Mouse (Mus musculus): ENCODE measurements around the gene Ddn. TPM values are rescaled to one million over a fixed set of nuclear protein-coding genes. Genes with fewer than 3 reads are reported as not detected.

Ddn gene
- polyA plus RNA-seq, 1 experiment from 2014 or later, result 0.16 TPM

DNA sequence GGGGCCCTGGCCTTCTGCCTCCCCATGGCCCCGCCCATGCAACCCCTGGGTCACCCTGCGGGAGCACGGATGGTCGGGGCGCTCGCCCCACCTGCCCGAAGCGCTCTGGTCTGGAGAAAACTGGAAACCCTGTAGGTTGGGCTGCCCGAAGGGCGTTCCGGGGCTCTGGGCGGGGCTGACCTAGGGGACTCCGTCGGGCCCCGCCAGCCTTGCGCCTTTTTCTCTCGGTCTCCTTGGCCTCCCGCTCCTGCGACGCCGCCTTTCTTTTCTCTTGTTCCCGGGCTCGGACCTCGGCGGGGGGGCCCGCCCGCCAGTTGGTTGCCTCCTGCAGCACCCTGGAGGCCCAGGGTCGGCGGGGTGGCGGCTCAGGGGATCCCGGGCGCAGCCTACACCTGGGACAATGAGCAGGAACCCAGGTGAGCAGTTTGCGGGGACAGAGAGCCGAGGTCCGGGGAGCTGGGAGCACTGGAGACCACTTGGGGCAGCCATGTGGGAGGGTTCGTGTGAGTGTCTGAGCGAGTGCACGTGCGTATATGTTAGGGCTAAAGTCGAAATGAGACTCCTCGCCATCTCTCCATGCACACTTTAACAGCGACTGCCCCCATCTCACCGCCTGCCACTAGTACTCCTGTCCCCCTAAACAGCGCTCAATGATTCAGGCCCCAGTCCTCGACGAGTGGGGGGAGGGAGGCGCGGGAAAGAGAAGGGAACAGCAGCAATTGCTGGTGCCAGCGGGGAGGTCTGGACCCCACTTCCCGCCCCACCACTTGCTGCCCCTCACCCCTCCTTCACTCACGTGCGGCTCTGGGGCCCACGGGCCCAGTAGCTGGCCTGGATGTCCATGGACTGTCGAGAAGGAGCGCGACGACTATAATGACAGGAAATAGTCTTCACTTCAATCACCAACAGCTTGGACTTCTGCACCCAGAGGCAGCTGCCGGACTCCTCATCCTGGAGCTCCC, 2.2 kb downstream of the Ddn start:
- 1% methylated on average over 58 of the region's 58 CpGs for WGBS
- Histone ChIP-seq H3K4me2 (peak overlapping the region; percentile 77), H3K4me3 (peak overlapping the region; percentile 57), H3K9me3 (no peaks in the 10 kb centered on the region), H3K27ac (replicated peaks) (no peak overlapping the region), H3K27me3 (replicated peaks) (peaks cover 88% of the 10 kb centered on the region), H3K9ac (peak overlapping the region; percentile 76), H3K36me3 (peaks cover 17% of the 10 kb centered on the region), H3K4me1 (peaks cover 66% of the 10 kb centered on the region)
- no peak for ATAC-seq (ENCODE audit: extremely low read depth, insufficient number of reproducible peaks, low FRiP score, low TSS enrichment)

DNA sequence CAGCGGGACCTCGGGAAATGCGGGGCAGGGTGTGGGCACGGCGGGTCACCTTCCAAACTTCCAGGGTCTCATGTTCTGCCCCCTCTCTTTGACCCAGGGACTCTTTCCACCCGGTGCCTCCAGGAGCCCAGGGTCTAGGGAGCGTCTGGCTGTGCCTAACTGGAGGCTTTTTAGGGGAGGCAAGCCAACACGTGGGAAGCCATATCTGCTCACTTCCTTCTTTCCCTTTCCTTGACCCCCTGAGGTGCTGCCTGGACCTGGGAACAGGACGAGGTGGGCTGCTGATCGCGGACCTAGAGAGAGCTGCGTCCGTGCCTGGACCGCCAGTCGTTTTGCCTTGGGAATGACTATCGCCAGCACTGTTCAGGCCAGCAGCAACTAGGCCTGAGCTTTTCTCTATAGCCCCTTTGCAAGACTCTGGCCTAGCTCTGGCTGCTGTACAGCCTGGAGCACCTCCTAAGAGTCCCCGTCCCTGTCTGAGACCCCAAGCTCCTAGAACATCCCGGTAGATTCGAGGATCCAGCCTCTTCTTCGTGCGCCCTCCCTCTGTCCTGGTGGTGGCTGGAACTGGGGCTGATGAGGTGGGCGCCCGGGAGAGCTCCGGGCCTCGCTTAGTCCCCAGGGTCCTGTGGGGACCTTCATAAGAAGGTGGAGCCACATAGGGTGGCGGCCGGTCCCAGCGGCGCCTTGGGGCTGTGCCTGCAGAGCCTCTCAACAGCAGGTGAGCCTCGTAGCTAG, 3.0 kb downstream of the Ddn start:
- WGBS, result 9% methylated on average over 30 of the region's 30 CpGs
- H3K9ac ChIP-seq, result no peak overlapping the region
- peak overlapping the region; percentile 57 for H3K4me3 ChIP-seq
- H3K27me3 ChIP-seq (replicated peaks), result peaks cover 96% of the 10 kb centered on the region
- H3K9me3 ChIP-seq, result no peaks in the 10 kb centered on the region
- H3K36me3 ChIP-seq, result peaks cover 9% of the 10 kb centered on the region
- no peak for ATAC-seq (ENCODE audit: extremely low read depth, insufficient number of reproducible peaks, low FRiP score, low TSS enrichment)
- no peak overlapping the region for H3K27ac ChIP-seq (replicated peaks)
- peaks cover 66% of the 10 kb centered on the region for H3K4me1 ChIP-seq
- peak overlapping the region; percentile 77 for H3K4me2 ChIP-seq

DNA sequence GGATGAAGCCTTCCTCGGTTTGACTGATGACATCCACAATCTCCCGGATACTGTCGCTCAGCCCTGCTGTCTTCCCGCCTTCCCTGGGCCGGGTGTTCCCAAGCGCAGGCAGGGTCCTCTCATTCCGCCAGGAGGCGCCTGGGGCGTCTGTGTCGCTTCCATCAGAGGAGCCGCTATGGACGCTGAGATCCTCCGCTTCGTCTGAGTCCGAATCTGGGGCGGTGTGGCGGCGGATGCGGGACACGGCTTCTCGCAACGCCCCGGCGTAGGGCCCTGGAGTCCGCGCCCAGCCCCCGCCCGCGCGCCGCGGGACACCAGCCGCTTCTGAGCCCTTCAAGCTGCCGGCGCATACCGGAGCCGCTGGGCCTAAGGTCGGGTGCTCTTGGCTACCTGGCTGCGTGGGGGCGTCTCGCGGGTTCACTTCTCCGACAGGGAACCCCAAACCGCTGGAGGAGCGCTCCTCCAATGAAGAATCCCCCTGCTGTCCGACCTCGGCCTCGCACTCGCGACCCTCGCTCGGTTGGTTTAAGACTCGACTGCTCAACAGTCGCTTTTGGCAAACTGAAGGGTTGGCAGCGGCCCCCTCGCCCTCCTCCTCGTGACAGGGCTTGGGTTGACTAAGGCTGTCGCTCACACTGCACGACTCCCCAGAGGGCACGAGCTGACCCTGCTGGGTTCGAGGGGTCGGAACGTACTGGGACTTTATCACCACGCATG, 3.8 kb downstream of the Ddn start:
- Histone ChIP-seq H3K27ac (replicated peaks) (no peak overlapping the region), H3K4me3 (peak overlapping the region; percentile 57), H3K27me3 (replicated peaks) (peaks cover 100% of the 10 kb centered on the region), H3K9me3 (no peaks in the 10 kb centered on the region), H3K4me1 (peaks cover 66% of the 10 kb centered on the region), H3K4me2 (peak overlapping the region; percentile 77), H3K9ac (peak overlapping the region; percentile 76), H3K36me3 (0 out of 2 replicates have a peak, but pooled peaks cover 1% of the 10 kb centered on the region)
- no peak for ATAC-seq (ENCODE audit: extremely low read depth, insufficient number of reproducible peaks, low FRiP score, low TSS enrichment)
- WGBS, result 1% methylated on average over 64 of the region's 64 CpGs

DNA sequence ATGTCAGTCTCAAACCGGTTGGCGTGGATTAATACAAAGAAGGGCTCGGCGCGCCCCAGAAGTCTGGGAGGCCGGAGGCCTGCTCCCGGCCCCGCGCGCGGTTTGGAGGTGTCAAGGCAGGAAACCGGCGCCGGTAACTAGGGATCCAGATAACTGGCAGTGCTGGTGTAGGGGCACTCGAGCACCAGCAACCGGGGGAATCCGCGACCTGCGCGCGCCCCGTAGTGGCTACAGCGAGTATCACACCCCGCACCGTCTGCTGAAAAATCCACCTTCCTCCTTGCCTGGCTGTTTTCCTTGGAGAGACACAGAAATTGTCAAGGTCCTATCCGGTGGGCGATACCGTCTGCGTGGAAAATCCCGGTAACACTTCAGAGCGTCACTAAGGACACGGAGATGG, 5.2 kb downstream of the Ddn start:
- H3K9ac ChIP-seq, result peak overlapping the region; percentile 42
- ATAC-seq (ENCODE audit: extremely low read depth, insufficient number of reproducible peaks, low FRiP score, low TSS enrichment), result no peak
- peaks cover 56% of the 10 kb centered on the region for H3K4me1 ChIP-seq

DNA sequence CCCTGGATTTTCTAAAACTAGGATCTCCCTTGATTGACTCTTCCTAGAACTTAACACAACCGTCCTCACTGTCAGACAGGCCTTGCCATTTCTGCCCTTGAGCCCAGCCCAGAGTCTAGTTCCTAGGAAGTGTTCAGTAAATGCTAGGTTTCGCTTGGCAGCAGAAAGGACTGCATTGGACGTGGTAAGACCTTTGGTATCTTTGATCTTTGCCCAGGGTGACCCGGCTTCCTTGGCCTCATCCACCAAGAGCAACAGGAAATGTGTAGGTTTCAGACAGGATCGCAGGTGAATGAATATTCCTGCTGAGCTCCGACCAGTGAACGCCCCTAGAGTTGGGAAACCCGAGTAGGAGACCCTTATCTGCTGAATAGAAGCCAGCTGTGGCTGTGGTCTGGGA, 6.4 kb downstream of the Ddn start:
- WGBS, result 5% methylated on average over 8 of the region's 8 CpGs

More for the DNA sequence above, 5.2 kb downstream of the Ddn start:
- peak overlapping the region; percentile 34 for H3K4me3 ChIP-seq
- H3K9me3 ChIP-seq, result no peaks in the 10 kb centered on the region
- no peak overlapping the region for H3K27ac ChIP-seq (replicated peaks)
- peaks cover 100% of the 10 kb centered on the region for H3K27me3 ChIP-seq (replicated peaks)
- H3K4me2 ChIP-seq, result peak overlapping the region; percentile 64
- no peaks in the 10 kb centered on the region for H3K36me3 ChIP-seq
- WGBS, result under 1% methylated on average over 32 of the region's 32 CpGs

DNA sequence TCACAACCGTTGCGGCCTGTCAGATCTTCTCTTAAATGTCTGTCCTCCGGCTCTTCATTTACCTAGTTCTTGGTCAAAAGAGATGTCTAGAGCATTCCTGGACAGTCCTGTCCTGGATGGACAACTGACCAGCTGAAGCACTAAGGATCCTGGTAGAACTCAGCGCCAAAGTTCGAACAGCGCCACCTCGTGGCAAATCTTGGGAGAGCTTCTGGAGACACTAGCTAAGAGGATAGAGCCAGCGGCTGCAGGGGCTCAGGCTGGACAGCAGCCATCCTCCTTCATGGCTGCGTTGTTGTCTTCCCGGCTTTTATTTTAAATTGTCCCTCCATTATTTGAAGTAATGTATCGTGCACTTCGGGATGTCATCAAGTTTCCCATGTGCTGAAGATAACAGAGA, 9.9 kb downstream of the Ddn start:
- Histone ChIP-seq H3K4me3 (no peak overlapping the region), H3K9ac (no peak overlapping the region), H3K9me3 (no peaks in the 10 kb centered on the region), H3K4me2 (no peak overlapping the region), H3K36me3 (no peaks in the 10 kb centered on the region), H3K27ac (replicated peaks) (no peak overlapping the region), H3K4me1 (peaks cover 33% of the 10 kb centered on the region), H3K27me3 (replicated peaks) (peaks cover 100% of the 10 kb centered on the region)
- no peak for ATAC-seq (ENCODE audit: extremely low read depth, insufficient number of reproducible peaks, low FRiP score, low TSS enrichment)
- 13% methylated on average over 12 of the region's 12 CpGs for WGBS

More for the DNA sequence above, 6.4 kb downstream of the Ddn start:
- Histone ChIP-seq H3K4me2 (peak overlapping the region; percentile 64; the same call in 1 of the 2 replicates), H3K9ac (no peak overlapping the region), H3K9me3 (no peaks in the 10 kb centered on the region), H3K4me3 (no peak overlapping the region), H3K27me3 (replicated peaks) (peaks cover 100% of the 10 kb centered on the region), H3K4me1 (peaks cover 47% of the 10 kb centered on the region), H3K27ac (replicated peaks) (no peak overlapping the region), H3K36me3 (no peaks in the 10 kb centered on the region)
- no peak for ATAC-seq (ENCODE audit: extremely low read depth, insufficient number of reproducible peaks, low FRiP score, low TSS enrichment)

DNA sequence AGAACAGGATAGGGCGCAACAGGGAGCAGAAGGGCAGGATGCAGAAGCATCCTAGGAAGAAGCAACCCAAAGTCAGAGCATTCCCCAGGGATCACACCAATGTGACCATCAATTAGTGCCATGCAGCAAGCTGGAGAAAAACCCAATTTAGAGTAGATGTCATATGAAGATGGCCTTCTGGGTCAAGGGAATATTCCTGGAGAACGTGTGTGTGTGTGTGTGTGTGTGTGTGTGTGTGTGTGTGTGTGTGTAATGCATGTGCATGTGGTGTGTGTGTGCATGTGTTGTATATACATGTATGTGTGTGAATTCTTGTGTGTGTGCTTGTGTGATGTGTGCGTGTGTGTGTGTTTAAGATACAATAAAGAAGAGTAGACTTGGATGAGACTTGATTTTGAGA, 10.4 kb downstream of the Ddn start:
- Histone ChIP-seq H3K4me2 (no peak overlapping the region), H3K27me3 (replicated peaks) (peaks cover 100% of the 10 kb centered on the region), H3K4me3 (no peak overlapping the region), H3K4me1 (peaks cover 29% of the 10 kb centered on the region), H3K36me3 (no peaks in the 10 kb centered on the region), H3K9ac (no peak overlapping the region), H3K27ac (replicated peaks) (no peak overlapping the region), H3K9me3 (no peaks in the 10 kb centered on the region)
- WGBS, result 43% methylated on average over 3 of the region's 3 CpGs
- ATAC-seq (ENCODE audit: extremely low read depth, insufficient number of reproducible peaks, low FRiP score, low TSS enrichment), result no peak

DNA sequence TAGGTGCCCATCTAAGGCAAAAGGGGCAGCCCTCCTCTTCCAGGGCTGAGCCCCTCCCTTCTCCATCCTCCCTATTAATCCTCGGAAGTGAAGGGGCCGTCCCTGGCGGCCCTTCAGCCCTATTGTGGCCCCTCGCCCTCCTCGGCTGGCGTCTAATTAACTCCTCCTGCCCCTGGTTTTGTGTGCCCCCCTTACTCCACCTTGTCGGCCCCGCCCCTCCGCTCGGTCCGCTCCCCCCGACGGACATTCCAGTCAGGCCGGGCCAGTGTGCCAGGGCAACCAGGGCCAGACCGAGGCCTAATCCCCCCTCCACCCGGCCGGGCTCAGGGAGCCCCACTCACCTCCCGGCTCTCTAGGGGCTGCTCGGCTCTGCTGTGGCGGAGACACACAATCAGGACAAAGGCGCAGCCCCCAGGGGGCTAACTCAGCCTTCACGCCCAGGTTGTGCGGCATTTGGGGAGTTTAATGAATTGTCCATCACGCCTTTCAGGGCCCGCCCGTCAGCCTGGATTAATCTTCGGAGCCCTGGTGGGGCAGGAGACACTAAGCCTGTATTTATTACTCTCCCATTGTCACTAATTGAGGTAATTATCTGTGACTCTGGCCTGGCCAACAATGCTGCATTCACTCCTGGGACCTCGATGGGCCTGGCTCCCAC, 11.3 kb downstream of the Ddn start:
- 6% methylated on average over 28 of the region's 28 CpGs for WGBS
- H3K9me3 ChIP-seq, result no peaks in the 10 kb centered on the region
- H3K27ac ChIP-seq (replicated peaks), result no peak overlapping the region
- H3K36me3 ChIP-seq, result no peaks in the 10 kb centered on the region
- ATAC-seq (ENCODE audit: extremely low read depth, insufficient number of reproducible peaks, low FRiP score, low TSS enrichment), result no peak
- no peak overlapping the region for H3K4me3 ChIP-seq
- H3K4me2 ChIP-seq, result peak overlapping the region; percentile 21; the same call in 1 of the 2 replicates
- H3K27me3 ChIP-seq (replicated peaks), result peaks cover 100% of the 10 kb centered on the region
- H3K9ac ChIP-seq, result no peak overlapping the region
- H3K4me1 ChIP-seq, result peaks cover 25% of the 10 kb centered on the region

DNA sequence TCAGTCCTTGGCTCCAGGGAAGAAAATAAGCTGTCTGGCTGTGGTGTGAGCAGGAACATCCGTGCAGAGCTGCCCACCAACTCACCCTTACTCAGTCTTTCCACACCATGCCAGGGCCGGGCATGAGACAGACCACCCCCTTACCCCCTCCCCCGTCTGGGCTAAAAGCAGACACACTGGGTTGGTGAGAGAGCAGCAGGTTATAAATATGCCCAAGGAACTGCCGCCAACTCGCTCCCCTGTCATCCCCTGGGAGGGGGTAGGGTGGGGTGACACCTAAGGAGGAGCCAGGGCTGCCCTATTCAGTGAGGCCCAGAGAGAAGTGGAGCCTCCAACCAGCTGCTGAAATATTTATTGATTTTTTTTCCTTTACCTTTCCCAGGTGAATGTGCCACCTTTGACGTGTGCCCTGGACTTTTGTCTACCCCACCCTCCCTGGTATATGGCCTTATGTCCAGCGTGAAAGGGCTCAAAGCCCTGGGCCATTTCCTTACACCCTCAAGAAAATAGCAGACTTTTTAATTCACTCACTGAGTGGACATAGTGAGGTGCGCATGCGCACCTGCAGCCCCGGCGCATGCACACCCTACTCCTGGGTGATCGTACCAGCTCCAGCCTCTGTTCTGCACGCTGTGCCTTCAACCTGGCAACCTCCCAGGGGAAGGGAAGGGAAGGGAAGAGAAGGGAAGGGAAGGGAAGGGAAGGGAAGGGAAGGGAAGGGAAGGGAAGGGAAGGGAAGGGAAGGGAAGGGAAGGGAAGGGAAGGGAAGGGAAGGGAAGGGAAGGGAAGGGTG, 12.3 kb downstream of the Ddn start:
- peaks cover 100% of the 10 kb centered on the region for H3K27me3 ChIP-seq (replicated peaks)
- ATAC-seq (ENCODE audit: extremely low read depth, insufficient number of reproducible peaks, low FRiP score, low TSS enrichment), result peak; percentile 9; the same call in 1 of the 2 replicates
- H3K36me3 ChIP-seq, result no peaks in the 10 kb centered on the region
- peaks cover 33% of the 10 kb centered on the region for H3K4me1 ChIP-seq
- H3K4me2 ChIP-seq, result peak overlapping the region; percentile 41
- peak overlapping the region; percentile 28; the same call in 1 of the 2 replicates for H3K9ac ChIP-seq
- H3K9me3 ChIP-seq, result no peaks in the 10 kb centered on the region
- H3K4me3 ChIP-seq, result peak overlapping the region; percentile 10; the same call in 1 of the 2 replicates
- WGBS, result 10% methylated on average over 13 of the region's 13 CpGs
- H3K27ac ChIP-seq (replicated peaks), result no peak overlapping the region

DNA sequence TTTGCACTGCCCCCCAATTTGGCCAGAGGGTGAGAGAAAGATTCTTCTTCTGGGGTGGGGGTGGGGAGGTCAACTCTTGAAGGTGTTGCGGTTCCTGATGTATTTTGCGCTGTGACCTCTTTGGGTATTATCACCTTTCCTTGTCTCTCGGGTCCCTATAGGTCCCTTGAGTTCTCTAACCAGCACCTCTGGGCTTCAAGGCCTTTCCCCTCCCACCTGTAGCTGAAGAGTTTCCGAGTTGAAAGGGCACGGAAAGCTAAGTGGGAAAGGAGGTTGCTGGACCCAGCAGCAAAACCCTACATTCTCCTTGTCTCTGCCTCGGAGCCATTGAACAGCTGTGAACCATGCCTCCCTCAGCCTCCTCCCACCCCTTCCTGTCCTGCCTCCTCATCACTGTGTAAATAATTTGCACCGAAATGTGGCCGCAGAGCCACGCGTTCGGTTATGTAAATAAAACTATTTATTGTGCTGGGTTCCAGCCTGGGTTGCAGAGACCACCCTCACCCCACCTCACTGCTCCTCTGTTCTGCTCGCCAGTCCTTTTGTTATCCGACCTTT, 16.1 kb downstream of the Ddn start:
- peak overlapping the region; percentile 52; the same call in 1 of the 2 replicates for H3K4me2 ChIP-seq
- no peaks in the 10 kb centered on the region for H3K9me3 ChIP-seq
- no peak for ATAC-seq (ENCODE audit: extremely low read depth, insufficient number of reproducible peaks, low FRiP score, low TSS enrichment)
- peak overlapping the region; percentile 34; the same call in 1 of the 2 replicates for H3K4me3 ChIP-seq
- no peak overlapping the region for H3K27ac ChIP-seq (replicated peaks)
- peaks cover 56% of the 10 kb centered on the region for H3K4me1 ChIP-seq
- peaks cover 100% of the 10 kb centered on the region for H3K27me3 ChIP-seq (replicated peaks)
- H3K36me3 ChIP-seq, result no peaks in the 10 kb centered on the region
- WGBS, result 4% methylated on average over 13 of the region's 13 CpGs
- no peak overlapping the region for H3K9ac ChIP-seq
